Mouse (Mus musculus) limb, embryonic 14.5 days (tissue): ENCODE measurements around the gene G6pdx. TPM values are rescaled to one million over a fixed set of nuclear protein-coding genes. Genes with fewer than 3 reads are reported as not detected.

Experiments
- ATAC-seq: fragments of 200-750 bp; cut with Nextera tagmentation; 2 replicates; pipeline ENCODE4 v1.8.0; 2017; ENCODE audit warnings: low read depth, moderate number of reproducible peaks, moderate TSS enrichment; ENCODE audit not compliant: low FRiP score
- DNase-seq: peaks from one replicate; pipeline ENCODE4 v3.0.0-alpha.2; 2015; ENCODE audit warnings: low spot score
- H3K27ac ChIP-seq: fragments of 300-500 bp; sonication (generic); replicated peaks from 2 replicates; pipeline ENCODE4 v1.5.1; 2014; ENCODE audit warnings: low read depth, mild to moderate bottlenecking, low read length, moderate library complexity, mixed read lengths
- H3K27me3 ChIP-seq: fragments of 300-500 bp; sonication (generic); 2 replicates; pipeline ENCODE4 v1.6.1; 2014; ENCODE audit warnings: low read length, mixed read lengths; ENCODE audit not compliant: control insufficient read depth, insufficient read depth
- H3K36me3 ChIP-seq: fragments of 300-500 bp; sonication (generic); 2 replicates; pipeline ENCODE4 v1.6.1; 2014; ENCODE audit warnings: mild to moderate bottlenecking, low read length, moderate library complexity, mixed read lengths; ENCODE audit not compliant: control insufficient read depth, insufficient read depth
- H3K4me1 ChIP-seq: fragments of 300-500 bp; sonication (generic); 2 replicates; pipeline ENCODE4 v1.6.1; 2014; ENCODE audit warnings: antibody characterized with exemption, low read length, mixed read lengths; ENCODE audit not compliant: control insufficient read depth, insufficient read depth
- H3K4me2 ChIP-seq: fragments of 300-500 bp; sonication (generic); replicated peaks from 2 replicates; pipeline ENCODE4 v1.6.1; 2014; ENCODE audit warnings: low read depth, mild to moderate bottlenecking, low read length, moderate library complexity; ENCODE audit not compliant: severe bottlenecking
- H3K4me3 ChIP-seq: fragments of 300-500 bp; sonication (generic); replicated peaks from 2 replicates; pipeline ENCODE4 v1.5.1; 2014; ENCODE audit warnings: low read length
- H3K9ac ChIP-seq: fragments of 300-500 bp; sonication (generic); 2 replicates; pipeline ENCODE4 v1.6.1; 2014; ENCODE audit warnings: mild to moderate bottlenecking, low read depth, low read length, moderate library complexity; ENCODE audit not compliant: severe bottlenecking
- H3K9me3 ChIP-seq: fragments of 300-500 bp; sonication (generic); 2 replicates; pipeline ENCODE4 v1.6.1; 2016; ENCODE audit warnings: low read length; ENCODE audit not compliant: control insufficient read depth
- POLR2A ChIP-seq: fragments of 200-500 bp; IDR thresholded peaks from 2 replicates; pipeline ENCODE4 v1.8.0; 2012; ENCODE audit warnings: inconsistent platforms, mild to moderate bottlenecking, moderate library complexity, borderline replicate concordance; ENCODE audit not compliant: insufficient read depth, insufficient read length; ENCODE audit errors: extremely low read depth
- WGBS: fragments of 180-500 bp; shearing (Covaris S2); extraction: QIAGEN DNeasy Blood & Tissue Kit; methylation state at CpG from one replicate; pipeline ENCODE4 v1.1.7; 2014; 5-methylcytosine and 5-hydroxymethylcytosine counted together
- polyA plus RNA-seq, 2 experiments: library from polyadenylated mRNA; depleted of rRNA in 1 of 2; stranded (reverse) in 1 of 2; unstranded in 1 of 2; fragments of >200 nt; fragmentation: Nextera tagmentation in 1 of 2; extraction: Ambion mirVana in 1 of 2; gene quantifications; 2 replicates each; pipeline versions ENCODE4 v1.2.1 to v1.2.3; 2012 to 2014

The G6pdx gene
- polyA plus RNA-seq (2012; rRNA removed) = 35.2 and 35.4 TPM in 2 replicates
- 48.3 and 51.8 TPM in 2 replicates for polyA plus RNA-seq (2014; fragmentation: Nextera tagmentation; extraction: Ambion mirVana)

- peaks cover 6% of the 10 kb centered on the region; the same call in 1 of the 2 replicates for H3K36me3 ChIP-seq
- H3K4me1 ChIP-seq = no peaks in the 10 kb centered on the region
- no peaks in the 10 kb centered on the region for H3K27me3 ChIP-seq
- TF ChIP-seq POLR2A = no peak
- H3K4me2 ChIP-seq = peak within 1 kb of the TSS; percentile 48
- WGBS = 20% methylated on average over 18 of the region's 25 CpGs
- H3K4me3 ChIP-seq = peak within 1 kb of the TSS; percentile 54
- peak within 1 kb of the TSS; percentile 62 for H3K9ac ChIP-seq
- peak within 1 kb of the TSS; percentile 81 for H3K27ac ChIP-seq
- ATAC-seq (peak; percentile 90), DNase-seq (peak; percentile 92)
- H3K9me3 ChIP-seq = no peaks in the 10 kb centered on the region
These were observed at the start of gene G6pdx for GRCm38 (mm10) chrX:74428826-74429276. G6pdx (minus strand) TSS chrX:74429194.

- H3K27ac ChIP-seq = no peak overlapping the region
- ATAC-seq (no peak), DNase-seq (peak; percentile 38)
- H3K27me3 ChIP-seq = no peaks in the 10 kb centered on the region
- 10% methylated on average over 4 of the region's 4 CpGs for WGBS
- H3K9ac ChIP-seq = no peak overlapping the region
- no peak for TF ChIP-seq POLR2A
- no peak overlapping the region for H3K4me3 ChIP-seq
- H3K4me1 ChIP-seq = no peaks in the 10 kb centered on the region
- no peak overlapping the region for H3K4me2 ChIP-seq
- no peaks in the 10 kb centered on the region for H3K9me3 ChIP-seq
- peaks cover 6% of the 10 kb centered on the region; the same call in 1 of the 2 replicates for H3K36me3 ChIP-seq
These were observed 23.8 kb upstream of the G6pdx start for GRCm38 (mm10) chrX:74452773-74453172.

GRCm38 (mm10) chrX:74451157-74451912, 22.3 kb upstream of the G6pdx start:
- no peak overlapping the region for H3K9ac ChIP-seq
- DNase-seq (no peak), ATAC-seq (no peak)
- H3K4me1 ChIP-seq = no peaks in the 10 kb centered on the region
- no peak overlapping the region for H3K4me2 ChIP-seq
- H3K27me3 ChIP-seq = no peaks in the 10 kb centered on the region
- H3K27ac ChIP-seq = no peak overlapping the region
- 72% methylated on average over 4 of the region's 4 CpGs for WGBS
- no peaks in the 10 kb centered on the region for H3K9me3 ChIP-seq
- TF ChIP-seq POLR2A = no peak
- peaks cover 6% of the 10 kb centered on the region; the same call in 1 of the 2 replicates for H3K36me3 ChIP-seq
- no peak overlapping the region for H3K4me3 ChIP-seq

GRCm38 (mm10) chrX:74429290-74429821, 362 bp upstream of the G6pdx start:
- Histone ChIP-seq H3K4me2 (peak overlapping the region; percentile 48), H3K36me3 (peaks cover 11% of the 10 kb centered on the region; the same call in 1 of the 2 replicates), H3K27me3 (no peaks in the 10 kb centered on the region), H3K9me3 (no peaks in the 10 kb centered on the region), H3K27ac (peak overlapping the region; percentile 81), H3K9ac (peak overlapping the region; percentile 62), H3K4me1 (no peaks in the 10 kb centered on the region), H3K4me3 (peak overlapping the region; percentile 54)
- ATAC-seq (peak; percentile 68), DNase-seq (peak; percentile 76)
- 26% methylated on average over 17 of the region's 22 CpGs for WGBS
- TF ChIP-seq POLR2A = no peak

- no peaks in the 10 kb centered on the region for H3K27me3 ChIP-seq
- peak overlapping the region; percentile 54 for H3K4me3 ChIP-seq
- ATAC-seq (peak; percentile 10), DNase-seq (peak; percentile 3)
- H3K36me3 ChIP-seq = 0 out of 2 replicates have a peak, but pooled peaks cover under 1% of the 10 kb centered on the region
- no peaks in the 10 kb centered on the region for H3K9me3 ChIP-seq
- WGBS = 44% methylated on average over 35 of the region's 35 CpGs
- no peak for TF ChIP-seq POLR2A
- peak overlapping the region; percentile 62 for H3K9ac ChIP-seq
- H3K4me1 ChIP-seq = no peaks in the 10 kb centered on the region
- peak overlapping the region; percentile 48 for H3K4me2 ChIP-seq
- peak overlapping the region; percentile 81; the same call in 1 of the 2 replicates for H3K27ac ChIP-seq
These were observed 708 bp downstream of the G6pdx start for GRCm38 (mm10) chrX:74428146-74428825.
